Mouse (Mus musculus) embryonic fibroblast, embryonic 13.5 days (primary cell): ENCODE data around the gene Pcp2.

ENCODE experiments used
- CTCF ChIP-seq: IDR thresholded peaks from 2 replicates; pipeline ENCODE4 v1.5.1; 2011; ENCODE audit warnings: mild to moderate bottlenecking, control low read depth, low read length, moderate library complexity, borderline replicate concordance; ENCODE audit not compliant: insufficient read depth
- POLR2A ChIP-seq: IDR thresholded peaks from 2 replicates; pipeline ENCODE4 v1.6.1; 2011; ENCODE audit warnings: low read depth, mild to moderate bottlenecking, control low read depth, low read length, moderate library complexity

DNA sequence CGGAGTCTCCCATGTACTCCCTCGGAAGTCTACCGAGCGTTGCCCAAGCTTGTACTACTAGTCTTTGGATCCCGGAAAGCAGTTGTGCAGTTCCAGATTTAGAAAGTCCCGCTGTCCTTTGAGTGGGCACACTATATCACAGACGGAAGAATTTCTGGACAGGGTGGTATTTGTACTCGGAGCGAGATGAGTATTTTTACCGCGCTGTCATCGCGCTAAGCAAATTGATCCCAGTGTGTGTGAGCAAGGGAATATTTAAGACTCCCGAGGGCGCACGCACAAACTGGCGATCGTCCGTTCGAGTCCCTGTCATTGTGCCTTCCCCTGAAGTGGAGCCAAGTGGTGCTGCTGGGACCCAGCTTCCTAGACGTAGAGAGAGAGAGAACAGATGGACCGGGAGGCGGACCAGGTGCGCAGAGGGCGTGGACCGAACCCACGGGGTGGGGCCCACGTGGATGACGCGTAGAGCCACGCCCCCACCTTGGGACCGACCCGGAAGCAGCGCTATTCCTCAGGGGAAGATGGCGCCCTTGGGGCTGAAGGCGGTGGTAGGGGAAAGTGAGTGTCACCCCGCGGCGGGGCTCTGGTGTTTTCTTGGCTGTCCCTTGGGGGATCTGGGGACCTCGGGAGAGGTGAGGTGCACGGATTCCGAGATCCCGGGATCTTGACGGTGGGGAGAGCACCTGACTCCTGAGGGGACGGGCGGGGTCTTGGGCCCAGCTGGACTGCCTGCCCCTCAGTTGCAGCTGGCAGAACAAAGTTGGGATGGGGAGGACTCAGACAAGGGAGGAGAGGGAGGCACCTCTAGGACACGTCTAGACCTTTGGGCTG, 5.5 kb upstream of the Pcp2 start, which contains the start of gene Stxbp2:
- TF ChIP-seq CTCF: no peak
- peak; percentile 54 for TF ChIP-seq POLR2A
